Mouse (Mus musculus): ENCODE data around the gene Kank2. TPM values are rescaled to one million over a fixed set of nuclear protein-coding genes. Genes with fewer than 3 reads are reported as not detected.

Gene Kank2
- polyA plus RNA-seq, 1 experiment from 2014 or later: 16.4 TPM

- H3K27me3 ChIP-seq (ENCODE audit: insufficient read depth, low read length): no peaks in the 10 kb centered on the region
- peak overlapping the region; percentile 76 for H3K27ac ChIP-seq (ENCODE audit: low read depth)
- TF ChIP-seq CTCF (IDR thresholded peaks at IDR 0.05; ENCODE audit: low read depth): peak; percentile 99
- H3K9me3 ChIP-seq (ENCODE audit: low read depth, low read length): no peaks in the 10 kb centered on the region
- 22% methylated on average over 13 of the region's 13 CpGs for WGBS
- peak; percentile 95 for ATAC-seq (ENCODE audit: insufficient read depth)
- H3K4me2 ChIP-seq: peak overlapping the region; percentile 45
- H3K9ac ChIP-seq: no peak overlapping the region
- H3K4me3 ChIP-seq (ENCODE audit: low read depth, low read length): no peak overlapping the region
- DNase-seq: peak; percentile 97
- H3K4me1 ChIP-seq (ENCODE audit: insufficient read depth): no peaks in the 10 kb centered on the region
- H3K36me3 ChIP-seq (ENCODE audit: insufficient read depth): peaks cover 26% of the 10 kb centered on the region
These were observed 5.6 kb upstream of the Kank2 start for GRCm38 (mm10) chr9:21803986-21804644.

- no peaks in the 10 kb centered on the region for H3K9me3 ChIP-seq (ENCODE audit: low read depth, low read length)
- H3K4me3 ChIP-seq (ENCODE audit: low read depth, low read length): no peak overlapping the region
- no peak for ATAC-seq (ENCODE audit: insufficient read depth)
- H3K27me3 ChIP-seq (ENCODE audit: insufficient read depth, low read length): no peaks in the 10 kb centered on the region
- peaks cover 22% of the 10 kb centered on the region for H3K36me3 ChIP-seq (ENCODE audit: insufficient read depth)
- 89% methylated on average over 7 of the region's 7 CpGs for WGBS
- H3K27ac ChIP-seq (ENCODE audit: low read depth): no peak overlapping the region
- no peak for DNase-seq
- no peak for TF ChIP-seq CTCF (IDR thresholded peaks at IDR 0.05; ENCODE audit: low read depth)
- 0 out of 2 replicates have a peak, but pooled peaks cover 7% of the 10 kb centered on the region for H3K4me1 ChIP-seq (ENCODE audit: insufficient read depth)
- no peak overlapping the region for H3K9ac ChIP-seq
- H3K4me2 ChIP-seq: no peak overlapping the region
These were observed 3.0 kb upstream of the Kank2 start for GRCm38 (mm10) chr9:21801591-21801990.

- Histone ChIP-seq H3K4me3 (ENCODE audit: low read depth, low read length) (no peak overlapping the region), H3K27me3 (ENCODE audit: insufficient read depth, low read length) (no peaks in the 10 kb centered on the region), H3K9ac (no peak overlapping the region), H3K36me3 (ENCODE audit: insufficient read depth) (peaks cover 22% of the 10 kb centered on the region), H3K4me1 (ENCODE audit: insufficient read depth) (0 out of 2 replicates have a peak, but pooled peaks cover 11% of the 10 kb centered on the region), H3K9me3 (ENCODE audit: low read depth, low read length) (no peaks in the 10 kb centered on the region), H3K4me2 (no peak overlapping the region), H3K27ac (ENCODE audit: low read depth) (no peak overlapping the region)
- no peak for TF ChIP-seq CTCF (IDR thresholded peaks at IDR 0.05; ENCODE audit: low read depth)
- WGBS: 78% methylated on average over 7 of the region's 7 CpGs
- DNase-seq: no peak
- no peak for ATAC-seq (ENCODE audit: insufficient read depth)
These were observed 2.6 kb upstream of the Kank2 start for GRCm38 (mm10) chr9:21801121-21801520.

GRCm38 (mm10) chr9:21799010-21799350, 436 bp upstream of the Kank2 start:
- Histone ChIP-seq H3K36me3 (ENCODE audit: insufficient read depth) (peaks cover 43% of the 10 kb centered on the region), H3K4me3 (ENCODE audit: low read depth, low read length) (peak overlapping the region; percentile 83), H3K4me1 (ENCODE audit: insufficient read depth) (peaks cover 11% of the 10 kb centered on the region; the same call in 1 of the 2 replicates), H3K9me3 (ENCODE audit: low read depth, low read length) (no peaks in the 10 kb centered on the region), H3K27me3 (ENCODE audit: insufficient read depth, low read length) (no peaks in the 10 kb centered on the region), H3K9ac (no peak overlapping the region), H3K4me2 (peak overlapping the region; percentile 74), H3K27ac (ENCODE audit: low read depth) (peak overlapping the region; percentile 96)
- no peak for TF ChIP-seq CTCF (IDR thresholded peaks at IDR 0.05; ENCODE audit: low read depth)
- 40% methylated on average over 3 of the region's 3 CpGs for WGBS
- ATAC-seq (ENCODE audit: insufficient read depth) (no peak), DNase-seq (no peak)

- Histone ChIP-seq H3K27me3 (ENCODE audit: insufficient read depth, low read length) (no peaks in the 10 kb centered on the region), H3K4me2 (peak overlapping the region; percentile 74), H3K27ac (ENCODE audit: low read depth) (peak overlapping the region; percentile 96), H3K4me3 (ENCODE audit: low read depth, low read length) (peak overlapping the region; percentile 83), H3K36me3 (ENCODE audit: insufficient read depth) (peaks cover 49% of the 10 kb centered on the region), H3K4me1 (ENCODE audit: insufficient read depth) (peaks cover 15% of the 10 kb centered on the region; the same call in 1 of the 2 replicates), H3K9ac (peak overlapping the region; percentile 92), H3K9me3 (ENCODE audit: low read depth, low read length) (no peaks in the 10 kb centered on the region)
- ATAC-seq (ENCODE audit: insufficient read depth) (peak; percentile 79), DNase-seq (peak; percentile 85)
- WGBS: under 1% methylated on average over 26 of the region's 26 CpGs
- no peak for TF ChIP-seq CTCF (IDR thresholded peaks at IDR 0.05; ENCODE audit: low read depth)
These were observed 611 bp downstream of the Kank2 start for GRCm38 (mm10) chr9:21797921-21798344.

- Histone ChIP-seq H3K4me3 (ENCODE audit: low read depth, low read length) (peak overlapping the region; percentile 83), H3K27me3 (ENCODE audit: insufficient read depth, low read length) (no peaks in the 10 kb centered on the region), H3K4me1 (ENCODE audit: insufficient read depth) (peaks cover 20% of the 10 kb centered on the region), H3K9me3 (ENCODE audit: low read depth, low read length) (no peaks in the 10 kb centered on the region), H3K36me3 (ENCODE audit: insufficient read depth) (peaks cover 55% of the 10 kb centered on the region), H3K4me2 (peak overlapping the region; percentile 74), H3K9ac (peak overlapping the region; percentile 41), H3K27ac (ENCODE audit: low read depth) (peak overlapping the region; percentile 96; the same call in 1 of the 2 replicates)
- ATAC-seq (ENCODE audit: insufficient read depth) (no peak), DNase-seq (no peak)
- no peak for TF ChIP-seq CTCF (IDR thresholded peaks at IDR 0.05; ENCODE audit: low read depth)
- 49% methylated on average over 3 of the region's 3 CpGs for WGBS
These were observed 1.6 kb downstream of the Kank2 start for GRCm38 (mm10) chr9:21796919-21797318.

- Histone ChIP-seq H3K4me2 (peak overlapping the region; percentile 74), H3K9ac (peak overlapping the region; percentile 6), H3K27ac (ENCODE audit: low read depth) (peak overlapping the region; percentile 96; the same call in 1 of the 2 replicates), H3K36me3 (ENCODE audit: insufficient read depth) (peaks cover 55% of the 10 kb centered on the region), H3K4me3 (ENCODE audit: low read depth, low read length) (peak overlapping the region; percentile 83; the same call in 1 of the 2 replicates), H3K4me1 (ENCODE audit: insufficient read depth) (peaks cover 25% of the 10 kb centered on the region), H3K9me3 (ENCODE audit: low read depth, low read length) (no peaks in the 10 kb centered on the region), H3K27me3 (ENCODE audit: insufficient read depth, low read length) (no peaks in the 10 kb centered on the region)
- no peak for ATAC-seq (ENCODE audit: insufficient read depth)
- DNase-seq: peak; percentile 53
- WGBS: 29% methylated on average over 3 of the region's 3 CpGs
- TF ChIP-seq CTCF (IDR thresholded peaks at IDR 0.05; ENCODE audit: low read depth): no peak
These were observed 2.3 kb downstream of the Kank2 start for GRCm38 (mm10) chr9:21796259-21796658.
